Mouse (Mus musculus): ENCODE measurements at regions not wholly inside any gene's neighbourhood (a gene's known extent, or its start where the extent isn't known, plus 50 kb on each side); places are given as distances from the start of the nearest gene placed in this dataset.

DNA sequence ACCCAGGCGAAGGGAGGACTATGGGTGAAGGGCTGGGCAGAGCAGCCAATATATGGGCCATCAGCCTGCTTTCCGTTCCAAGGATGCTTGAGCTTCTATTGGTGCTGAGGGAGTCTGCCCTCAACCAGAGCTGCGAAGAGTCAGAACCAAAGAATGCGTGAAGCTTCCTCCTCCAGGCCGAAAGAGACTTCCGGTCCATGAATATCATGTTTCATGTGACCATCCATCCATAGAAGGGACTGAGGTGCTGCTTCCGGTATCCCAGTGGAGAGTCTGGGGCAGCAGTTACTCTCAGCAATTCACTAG, 256.5 kb downstream of the Mycn start:
- Histone ChIP-seq H3K27ac (ENCODE audit: low read depth, low read length) (peak overlapping the region; percentile 62; the same call in 1 of the 2 replicates), H3K36me3 (ENCODE audit: insufficient read depth) (no peaks in the 10 kb centered on the region), H3K4me3 (ENCODE audit: low read depth, low read length) (no peak overlapping the region), H3K4me2 (ENCODE audit: low read depth) (0 out of 2 replicates have a peak overlapping the region, but pooled peaks have one; percentile 33), H3K4me1 (ENCODE audit: insufficient read depth) (peaks cover 33% of the 10 kb centered on the region), H3K9me3 (ENCODE audit: low read length) (no peaks in the 10 kb centered on the region), H3K27me3 (ENCODE audit: insufficient read depth, low read length) (no peaks in the 10 kb centered on the region), H3K9ac (0 out of 2 replicates have a peak overlapping the region, but pooled peaks have one; percentile 28)
- ATAC-seq, result no peak
- TF ChIP-seq CTCF (IDR thresholded peaks at IDR 0.05; ENCODE audit: low read depth), result no peak
- no peak for DNase-seq
- 35% methylated on average over 7 of the region's 7 CpGs for WGBS

GRCm38 (mm10) chr12:12684481-12685216, 257.1 kb downstream of the Mycn start:
- H3K4me1 ChIP-seq (ENCODE audit: insufficient read depth), result peaks cover 38% of the 10 kb centered on the region
- DNase-seq, result peak; percentile 76
- no peaks in the 10 kb centered on the region for H3K36me3 ChIP-seq (ENCODE audit: insufficient read depth)
- H3K9ac ChIP-seq, result peak overlapping the region; percentile 28; the same call in 1 of the 2 replicates
- no peak for TF ChIP-seq CTCF (IDR thresholded peaks at IDR 0.05; ENCODE audit: low read depth)
- H3K9me3 ChIP-seq (ENCODE audit: low read length), result no peaks in the 10 kb centered on the region
- no peaks in the 10 kb centered on the region for H3K27me3 ChIP-seq (ENCODE audit: insufficient read depth, low read length)
- peak; percentile 47 for ATAC-seq
- peak overlapping the region; percentile 33 for H3K4me2 ChIP-seq (ENCODE audit: low read depth)
- WGBS, result 7% methylated on average over 16 of the region's 16 CpGs
- no peak overlapping the region for H3K4me3 ChIP-seq (ENCODE audit: low read depth, low read length)
- H3K27ac ChIP-seq (ENCODE audit: low read depth, low read length), result peak overlapping the region; percentile 62

DNA sequence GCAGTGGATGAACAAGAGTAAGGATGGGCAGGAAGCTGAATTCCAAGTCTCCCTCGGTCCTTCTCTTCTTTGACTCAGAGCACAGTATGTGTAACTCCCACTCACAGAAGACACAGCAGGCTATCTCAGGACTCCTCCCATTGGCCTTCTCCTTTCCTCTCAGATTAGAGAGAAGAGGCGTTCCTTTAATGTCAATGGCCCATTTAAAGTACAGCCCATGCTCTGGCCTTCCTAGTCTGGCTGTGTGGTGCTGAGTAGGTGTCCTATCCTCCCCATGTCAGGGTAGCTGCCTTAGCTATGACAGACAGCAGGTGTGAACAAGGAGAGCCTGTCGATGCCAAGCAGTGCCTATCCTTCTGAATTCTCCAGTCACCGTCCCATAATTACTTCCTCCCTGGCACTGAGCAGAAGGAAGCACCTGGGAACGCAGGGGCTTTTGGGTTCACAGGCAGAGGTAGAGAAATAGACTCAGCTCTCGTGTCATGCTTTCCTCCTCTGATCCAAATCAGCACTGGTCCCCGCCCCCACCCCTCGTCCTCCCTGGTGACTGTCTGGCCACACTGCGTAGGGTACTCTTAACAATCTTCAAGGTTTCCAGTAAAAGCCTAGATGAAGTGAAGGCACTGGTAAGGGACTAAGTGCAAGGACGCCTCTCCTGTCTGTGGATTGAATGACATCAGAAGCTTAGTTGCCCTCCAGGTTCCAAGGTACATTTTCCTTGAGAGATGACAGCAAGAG, 257.8 kb downstream of the Mycn start:
- Histone ChIP-seq H3K27ac (ENCODE audit: low read depth, low read length) (peak overlapping the region; percentile 62), H3K36me3 (ENCODE audit: insufficient read depth) (no peaks in the 10 kb centered on the region), H3K4me2 (ENCODE audit: low read depth) (peak overlapping the region; percentile 33), H3K9me3 (ENCODE audit: low read length) (no peaks in the 10 kb centered on the region), H3K27me3 (ENCODE audit: insufficient read depth, low read length) (no peaks in the 10 kb centered on the region), H3K9ac (peak overlapping the region; percentile 28; the same call in 1 of the 2 replicates), H3K4me3 (ENCODE audit: low read depth, low read length) (no peak overlapping the region), H3K4me1 (ENCODE audit: insufficient read depth) (peaks cover 45% of the 10 kb centered on the region)
- no peak for TF ChIP-seq CTCF (IDR thresholded peaks at IDR 0.05; ENCODE audit: low read depth)
- no peak for ATAC-seq
- WGBS, result 32% methylated on average over 10 of the region's 10 CpGs
- DNase-seq, result no peak

GRCm38 (mm10) chr12:12681101-12681500, 260.6 kb downstream of the Mycn start:
- TF ChIP-seq CTCF (IDR thresholded peaks at IDR 0.05; ENCODE audit: low read depth), result no peak
- peaks cover 48% of the 10 kb centered on the region for H3K4me1 ChIP-seq (ENCODE audit: insufficient read depth)
- peak overlapping the region; percentile 95 for H3K27ac ChIP-seq (ENCODE audit: low read depth, low read length)
- H3K9ac ChIP-seq, result peak overlapping the region; percentile 75
- WGBS, result 4% methylated on average over 6 of the region's 6 CpGs
- H3K27me3 ChIP-seq (ENCODE audit: insufficient read depth, low read length), result no peaks in the 10 kb centered on the region
- ATAC-seq, result peak; percentile 36
- no peaks in the 10 kb centered on the region for H3K9me3 ChIP-seq (ENCODE audit: low read length)
- peak overlapping the region; percentile 40 for H3K4me3 ChIP-seq (ENCODE audit: low read depth, low read length)
- no peaks in the 10 kb centered on the region for H3K36me3 ChIP-seq (ENCODE audit: insufficient read depth)
- peak; percentile 73 for DNase-seq
- peak overlapping the region; percentile 60 for H3K4me2 ChIP-seq (ENCODE audit: low read depth)

DNA sequence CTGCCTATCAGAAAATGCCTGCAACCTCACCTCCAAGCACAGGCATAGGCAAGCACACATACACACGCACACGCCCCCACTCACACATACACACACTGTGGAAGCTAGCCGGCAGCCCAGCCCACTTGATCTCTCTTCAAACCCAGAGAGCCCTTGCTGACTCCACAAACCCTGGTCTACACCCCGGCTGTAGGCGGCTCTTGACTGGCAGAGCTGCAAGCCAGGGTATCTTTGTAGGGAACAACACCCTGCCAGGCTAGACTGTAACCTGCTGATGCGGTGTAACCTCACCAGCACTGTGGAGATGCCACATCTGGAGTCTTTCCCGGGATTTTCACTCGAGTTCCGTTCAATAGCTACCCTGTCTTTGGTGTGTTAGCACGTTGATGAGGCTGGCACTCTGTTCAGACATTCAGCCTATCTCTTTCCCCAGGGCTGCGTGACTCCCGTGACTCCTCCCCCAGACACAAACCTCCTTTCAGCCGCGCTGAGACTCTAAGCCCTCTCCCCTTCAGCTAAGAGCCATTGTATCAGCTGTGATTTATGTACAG, 261.3 kb downstream of the Mycn start:
- WGBS, result 5% methylated on average over 14 of the region's 14 CpGs
- Histone ChIP-seq H3K36me3 (ENCODE audit: insufficient read depth) (no peaks in the 10 kb centered on the region), H3K4me3 (ENCODE audit: low read depth, low read length) (peak overlapping the region; percentile 40), H3K27me3 (ENCODE audit: insufficient read depth, low read length) (no peaks in the 10 kb centered on the region), H3K9me3 (ENCODE audit: low read length) (no peaks in the 10 kb centered on the region), H3K4me1 (ENCODE audit: insufficient read depth) (peaks cover 48% of the 10 kb centered on the region), H3K9ac (peak overlapping the region; percentile 75), H3K27ac (ENCODE audit: low read depth, low read length) (peak overlapping the region; percentile 95), H3K4me2 (ENCODE audit: low read depth) (peak overlapping the region; percentile 60)
- DNase-seq (peak; percentile 92), ATAC-seq (peak; percentile 94)
- TF ChIP-seq CTCF (IDR thresholded peaks at IDR 0.05; ENCODE audit: low read depth), result 0 out of 2 replicates have a peak, but pooled peaks have one; percentile 14

- ATAC-seq, result peak; percentile 26
- H3K9me3 ChIP-seq (ENCODE audit: low read length), result no peaks in the 10 kb centered on the region
- H3K27ac ChIP-seq (ENCODE audit: low read depth, low read length), result peak overlapping the region; percentile 54
Measured at GRCm38 (mm10) chr12:12676676-12677075, 265.0 kb downstream of the Mycn start.

More at GRCm38 (mm10) chr12:12676676-12677075, 265.0 kb downstream of the Mycn start:
- Histone ChIP-seq H3K36me3 (ENCODE audit: insufficient read depth) (no peaks in the 10 kb centered on the region), H3K27me3 (ENCODE audit: insufficient read depth, low read length) (no peaks in the 10 kb centered on the region), H3K9ac (no peak overlapping the region), H3K4me2 (ENCODE audit: low read depth) (no peak overlapping the region), H3K4me3 (ENCODE audit: low read depth, low read length) (no peak overlapping the region), H3K4me1 (ENCODE audit: insufficient read depth) (peaks cover 25% of the 10 kb centered on the region)
- no peak for TF ChIP-seq CTCF (IDR thresholded peaks at IDR 0.05; ENCODE audit: low read depth)
- WGBS, result 13% methylated on average over 9 of the region's 9 CpGs
- DNase-seq, result peak; percentile 88

All from forebrain, postnatal 0 days (tissue).